Mouse (Mus musculus) G1E (cell line): ENCODE data around the gene Lysmd3. TPM values are rescaled to one million over a fixed set of nuclear protein-coding genes. Genes with fewer than 3 reads are reported as not detected.
"Not testable (repeated sequence)": the region's sequence is repeated elsewhere in the genome, so short reads cannot be mapped to it uniquely, and the experiment has no call there.

Source experiments
- ATAC-seq: 2 replicates; pipeline ENCODE4 v1.8.0; 2016; ENCODE audit warnings: mild to moderate bottlenecking; ENCODE audit not compliant: insufficient number of reproducible peaks, poor library complexity, low FRiP score, severe bottlenecking; ENCODE audit errors: extremely low read depth
- DNase-seq: peaks from one replicate; pipeline ENCODE4 v3.0.0; 2012; ENCODE audit warnings: low spot score
- H3K27me3 ChIP-seq: 2 replicates; pipeline ENCODE4 v1.6.1; 2012; ENCODE audit warnings: mild to moderate bottlenecking, low read length, inconsistent platforms; ENCODE audit not compliant: insufficient read depth
- H3K36me3 ChIP-seq: replicated peaks from 2 replicates; pipeline ENCODE3; 2012; ENCODE audit warnings: mild to moderate bottlenecking, inconsistent platforms
- H3K4me1 ChIP-seq: 2 replicates; pipeline ENCODE4 v1.6.1; 2012; ENCODE audit warnings: low read depth, low read length, inconsistent platforms, mixed read lengths; ENCODE audit not compliant: insufficient read depth
- H3K4me3 ChIP-seq: 2 replicates; pipeline ENCODE4 v1.5.1; 2012; ENCODE audit warnings: low read depth, mild to moderate bottlenecking, inconsistent platforms, low read length, moderate library complexity, mixed read lengths
- H3K9me3 ChIP-seq: replicated peaks from 2 replicates; pipeline ENCODE4 v1.6.1; 2012; ENCODE audit warnings: inconsistent platforms
- CTCF ChIP-seq: IDR thresholded peaks from 2 replicates; pipeline ENCODE4 v1.5.1; 2012; ENCODE audit warnings: low read depth, low read length, inconsistent platforms, mixed read lengths
- GATA1 ChIP-seq: IDR thresholded peaks from 2 replicates; pipeline ENCODE4 v1.6.1; 2012; ENCODE audit warnings: borderline replicate concordance, low read length, inconsistent platforms, mixed read lengths
- GATA2 ChIP-seq: IDR thresholded peaks from 2 replicates; pipeline ENCODE4 v1.6.1; 2012; ENCODE audit warnings: low read depth, low read length, inconsistent platforms, borderline replicate concordance
- POLR2AphosphoS5 ChIP-seq: IDR thresholded peaks from 2 replicates; pipeline ENCODE4 v1.6.1; 2012; ENCODE audit warnings: low read depth, low read length, inconsistent platforms; ENCODE audit not compliant: insufficient replicate concordance
- TAL1 ChIP-seq: conservative IDR thresholded peaks from 2 replicates; pipeline ENCODE4 v1.6.1; 2012; ENCODE audit warnings: low read depth, low read length, inconsistent platforms, mixed read lengths
- polyA plus RNA-seq: library from polyadenylated mRNA; stranded (reverse); fragments of >175 nt; gene quantifications from 2 replicates; pipeline ENCODE4 v1.2.3, GENCODE M21; 2012
- total RNA-seq, 2 experiments: library from RNA; stranded (forward) in 1 of 2; stranded (reverse) in 1 of 2; fragments of 200-1000 nt in 1 of 2; fragments of >200 nt in 1 of 2; fragmentation: Nextera tagmentation in 1 of 2; gene quantifications; 2 replicates each; pipeline ENCODE4 v1.2.3; 2014 to 2017

Gene Lysmd3
- total and polyA plus RNA-seq, 3 experiments, result 3.6 to 55.0 (median 52.9) TPM

DNA sequence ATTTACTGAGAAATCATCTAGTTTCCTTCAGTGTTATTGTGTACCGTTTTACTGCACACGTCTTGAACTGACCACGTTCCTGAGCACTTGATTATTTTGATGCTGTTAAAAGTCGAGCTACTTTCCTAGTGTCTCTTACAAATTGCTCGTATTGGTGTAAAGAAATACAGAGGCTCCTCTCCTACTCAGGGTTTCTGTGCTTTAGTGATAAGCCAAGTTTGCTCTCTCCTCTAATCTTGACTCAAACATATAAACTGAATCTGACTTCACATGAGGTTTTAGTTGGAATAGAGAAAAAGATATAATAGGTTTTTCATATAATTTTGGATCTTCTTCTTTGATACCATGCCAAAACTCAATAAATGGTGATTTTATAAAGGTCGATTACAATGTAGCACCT lies 11.1 kb upstream of the Lysmd3 start:
- no peak overlapping the region for H3K4me3 ChIP-seq
- DNase-seq, result no peak
- peaks cover 66% of the 10 kb centered on the region for H3K4me1 ChIP-seq
- H3K27me3 ChIP-seq, result no peaks in the 10 kb centered on the region
- H3K36me3 ChIP-seq, result no peaks in the 10 kb centered on the region
- H3K9me3 ChIP-seq, result 0 out of 2 replicates have a peak, but pooled peaks cover 2% of the 10 kb centered on the region
- peak; percentile 54 for ATAC-seq
- TF ChIP-seq CTCF (no peak), TAL1 (peak; percentile 57)

DNA sequence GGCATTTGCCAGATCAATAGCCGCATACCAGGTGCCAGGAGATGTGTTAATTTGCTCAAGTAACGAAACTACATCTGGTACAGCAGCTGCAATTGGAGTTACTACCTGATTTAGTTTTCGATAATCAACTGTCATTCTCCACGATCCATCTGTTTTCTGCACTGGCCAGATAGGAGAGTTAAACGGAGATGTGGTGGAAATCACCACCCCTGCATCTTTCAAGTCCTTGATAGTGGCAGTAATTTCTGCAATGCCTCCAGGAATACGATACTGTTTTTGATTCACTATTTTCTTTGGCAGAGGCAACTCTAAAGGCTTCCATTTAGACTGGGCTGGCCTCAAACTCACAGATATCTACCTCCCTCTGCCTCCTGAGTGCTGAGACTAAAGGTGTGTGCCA lies 7.1 kb upstream of the Lysmd3 start:
- peaks cover 64% of the 10 kb centered on the region for H3K4me1 ChIP-seq
- not testable (repeated sequence) for DNase-seq, H3K27me3 ChIP-seq, H3K9me3 ChIP-seq, H3K36me3 ChIP-seq, ATAC-seq
- peak overlapping the region; percentile 55; the same call in 1 of the 2 replicates for H3K4me3 ChIP-seq
- peak; percentile 30; the same call in 1 of the 2 replicates for TF ChIP-seq TAL1

DNA sequence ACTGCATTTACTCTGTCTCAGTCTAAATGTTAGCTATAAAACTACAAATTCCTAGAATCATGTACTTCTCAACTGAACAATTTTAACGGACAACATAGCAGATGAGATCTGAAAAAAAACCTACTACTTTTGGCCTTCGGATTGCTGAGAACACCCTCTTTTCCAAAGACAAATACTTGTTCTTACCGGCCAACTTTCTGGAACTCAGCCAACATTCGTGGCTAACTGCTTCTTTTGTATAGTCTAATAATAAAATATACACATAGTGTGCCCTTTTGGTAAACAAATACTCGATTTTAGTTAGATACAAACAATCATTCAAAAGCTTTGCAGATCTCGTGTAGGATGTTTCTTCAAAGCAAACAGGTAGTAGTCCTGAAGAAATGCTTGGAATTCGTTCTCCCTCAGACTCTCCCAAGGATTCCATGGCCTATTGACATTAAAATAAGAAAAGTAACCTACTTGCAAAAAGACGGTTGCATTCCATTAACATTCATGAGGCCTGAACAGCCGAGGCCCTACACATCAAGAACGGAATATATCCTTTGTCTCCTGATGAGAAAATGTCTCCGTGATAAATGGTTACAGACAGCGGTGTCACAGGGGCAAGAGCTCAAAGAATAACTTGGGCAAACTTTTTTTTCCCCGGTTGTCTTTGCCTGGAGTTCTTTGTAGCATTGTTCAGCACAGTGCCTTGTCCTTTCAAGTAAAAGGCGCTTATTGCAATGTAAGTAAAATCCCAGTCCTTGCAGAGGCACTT lies 1.2 kb upstream of the Lysmd3 start:
- H3K4me3 ChIP-seq, result peak overlapping the region; percentile 41; the same call in 1 of the 2 replicates
- H3K9me3 ChIP-seq, result peaks cover 4% of the 10 kb centered on the region; the same call in 1 of the 2 replicates
- peaks cover 10% of the 10 kb centered on the region for H3K36me3 ChIP-seq
- DNase-seq, result no peak
- ATAC-seq, result no peak
- TF ChIP-seq GATA1 (no peak), CTCF (no peak), TAL1 (no peak), POLR2AphosphoS5 (no peak), GATA2 (no peak)
- peaks cover 65% of the 10 kb centered on the region for H3K4me1 ChIP-seq
- H3K27me3 ChIP-seq, result no peaks in the 10 kb centered on the region

DNA sequence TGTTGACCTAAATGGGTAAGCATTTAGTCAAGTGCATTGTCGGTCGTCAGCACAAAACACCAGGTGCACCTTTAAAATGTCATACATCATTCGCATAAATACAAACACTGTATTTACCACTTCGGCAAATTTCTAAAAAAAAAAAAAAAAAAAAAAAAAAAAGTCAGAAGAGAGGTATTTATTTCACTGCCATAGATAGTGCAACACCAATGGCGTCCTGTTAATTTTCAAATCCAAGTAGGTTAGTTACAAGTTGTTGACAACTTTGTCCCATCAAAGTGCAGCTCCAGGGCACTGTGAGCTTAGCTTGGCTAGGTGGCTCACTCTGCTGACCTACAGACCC lies 484 bp upstream of the Lysmd3 start:
- TF ChIP-seq GATA1 (no peak), POLR2AphosphoS5 (no peak), TAL1 (no peak), CTCF (no peak), GATA2 (no peak)
- H3K4me1 ChIP-seq, result peaks cover 67% of the 10 kb centered on the region
- ATAC-seq (no peak), DNase-seq (no peak)
- no peaks in the 10 kb centered on the region for H3K27me3 ChIP-seq
- peak overlapping the region; percentile 84 for H3K4me3 ChIP-seq
- peaks cover 4% of the 10 kb centered on the region; the same call in 1 of the 2 replicates for H3K9me3 ChIP-seq
- peaks cover 10% of the 10 kb centered on the region for H3K36me3 ChIP-seq

DNA sequence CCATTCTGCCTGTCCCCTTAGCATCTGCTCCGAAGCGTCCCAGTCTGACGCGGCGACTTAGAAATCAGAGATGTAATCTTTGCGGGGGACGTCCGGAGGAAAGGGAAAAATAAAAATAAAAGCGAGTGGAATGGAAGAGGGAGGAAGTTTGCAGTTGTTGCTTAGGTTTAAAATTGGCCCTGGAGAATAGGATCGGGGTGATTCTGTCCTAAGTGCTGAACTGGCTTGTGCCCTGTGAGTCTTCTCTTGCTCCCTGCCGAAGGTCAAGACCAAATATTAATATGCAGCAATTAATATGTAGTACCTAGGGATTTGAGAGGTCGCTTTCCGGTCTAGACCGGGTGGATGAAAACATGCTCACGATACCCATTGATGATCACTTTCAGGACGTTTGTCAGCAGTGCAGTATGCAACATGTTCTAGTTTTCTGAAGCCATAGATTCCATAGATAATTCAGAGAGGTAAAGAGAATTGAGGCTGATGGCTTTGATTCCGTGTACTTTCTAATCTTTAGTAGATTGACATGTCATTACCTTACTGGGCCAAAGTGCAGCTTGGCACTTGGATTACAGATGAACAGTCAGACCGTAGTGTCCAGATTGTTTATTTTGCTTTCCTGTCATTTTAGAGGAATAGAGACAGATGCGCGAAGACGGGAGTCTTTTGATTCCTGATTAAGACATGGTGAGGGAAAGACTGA lies 740 bp downstream of the Lysmd3 start:
- peaks cover 63% of the 10 kb centered on the region for H3K4me1 ChIP-seq
- H3K36me3 ChIP-seq, result peaks cover 10% of the 10 kb centered on the region
- no peak for ATAC-seq
- no peaks in the 10 kb centered on the region for H3K27me3 ChIP-seq
- peak overlapping the region; percentile 84 for H3K4me3 ChIP-seq
- no peak for DNase-seq
- TF ChIP-seq TAL1 (no peak), CTCF (no peak), GATA1 (no peak), POLR2AphosphoS5 (no peak)
- H3K9me3 ChIP-seq, result peaks cover 4% of the 10 kb centered on the region; the same call in 1 of the 2 replicates

DNA sequence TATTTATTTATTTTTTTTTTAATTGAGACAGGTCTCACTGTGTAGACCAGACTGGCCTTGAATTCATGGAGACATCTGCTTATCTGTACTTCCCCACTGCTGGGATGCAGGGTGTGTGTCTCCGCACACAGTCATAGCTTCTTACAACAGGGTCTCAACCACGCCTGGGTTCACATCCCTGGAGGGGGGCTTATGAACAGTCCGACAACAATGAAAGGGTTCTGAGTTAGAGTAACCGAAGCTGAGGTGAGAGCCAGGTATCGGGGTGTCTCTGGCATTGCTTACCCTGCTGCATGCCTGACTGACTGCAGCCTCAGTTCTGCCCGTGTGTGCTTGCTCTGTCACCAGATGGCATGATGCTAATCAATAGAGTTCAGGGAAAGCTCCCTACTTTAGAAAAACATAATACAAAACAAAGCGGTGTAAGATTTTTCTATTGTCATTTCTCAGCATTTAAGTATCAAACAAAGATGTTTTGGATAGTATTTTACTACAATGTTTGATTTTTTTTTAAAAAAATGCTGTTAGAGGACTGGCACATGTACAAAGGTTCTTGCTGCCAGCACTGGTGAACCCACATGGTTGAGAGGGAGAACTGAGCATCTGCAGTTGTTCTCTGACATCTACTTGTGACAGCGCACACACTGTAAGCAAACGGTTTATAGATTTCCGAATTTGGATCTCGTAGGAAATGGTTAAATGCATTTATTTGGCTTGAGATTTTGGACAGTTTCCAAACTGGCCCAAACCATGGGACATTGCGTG lies 6.3 kb downstream of the Lysmd3 start:
- Histone ChIP-seq H3K9me3 (no peaks in the 10 kb centered on the region), H3K27me3 (no peaks in the 10 kb centered on the region), H3K4me3 (peak overlapping the region; percentile 39; the same call in 1 of the 2 replicates), H3K36me3 (peaks cover 55% of the 10 kb centered on the region), H3K4me1 (peaks cover 45% of the 10 kb centered on the region)
- DNase-seq (peak; percentile 64), ATAC-seq (peak; percentile 85)
- TF ChIP-seq GATA1 (no peak), TAL1 (peak; percentile 37; the same call in 1 of the 2 replicates)
